Mouse (Mus musculus) lung, adult 2 months (tissue): ENCODE measurements around the gene Pld3.
"Not testable (repeated sequence)": the region's sequence is repeated elsewhere in the genome, so short reads cannot be mapped to it uniquely, and the experiment has no call there.

Experiments used
- CTCF ChIP-seq: fragments of 200-500 bp; IDR thresholded peaks from 2 replicates; pipeline ENCODE4 v1.5.1; 2011; ENCODE audit warnings: mild to moderate bottlenecking, low read length, control low read depth; ENCODE audit not compliant: insufficient read depth
- POLR2A ChIP-seq: fragments of 200-500 bp; IDR thresholded peaks from 2 replicates; pipeline ENCODE4 v1.6.1; 2011; ENCODE audit warnings: low read depth, mild to moderate bottlenecking, control low read depth, low read length, borderline replicate concordance; ENCODE audit errors: extremely low read depth

DNA sequence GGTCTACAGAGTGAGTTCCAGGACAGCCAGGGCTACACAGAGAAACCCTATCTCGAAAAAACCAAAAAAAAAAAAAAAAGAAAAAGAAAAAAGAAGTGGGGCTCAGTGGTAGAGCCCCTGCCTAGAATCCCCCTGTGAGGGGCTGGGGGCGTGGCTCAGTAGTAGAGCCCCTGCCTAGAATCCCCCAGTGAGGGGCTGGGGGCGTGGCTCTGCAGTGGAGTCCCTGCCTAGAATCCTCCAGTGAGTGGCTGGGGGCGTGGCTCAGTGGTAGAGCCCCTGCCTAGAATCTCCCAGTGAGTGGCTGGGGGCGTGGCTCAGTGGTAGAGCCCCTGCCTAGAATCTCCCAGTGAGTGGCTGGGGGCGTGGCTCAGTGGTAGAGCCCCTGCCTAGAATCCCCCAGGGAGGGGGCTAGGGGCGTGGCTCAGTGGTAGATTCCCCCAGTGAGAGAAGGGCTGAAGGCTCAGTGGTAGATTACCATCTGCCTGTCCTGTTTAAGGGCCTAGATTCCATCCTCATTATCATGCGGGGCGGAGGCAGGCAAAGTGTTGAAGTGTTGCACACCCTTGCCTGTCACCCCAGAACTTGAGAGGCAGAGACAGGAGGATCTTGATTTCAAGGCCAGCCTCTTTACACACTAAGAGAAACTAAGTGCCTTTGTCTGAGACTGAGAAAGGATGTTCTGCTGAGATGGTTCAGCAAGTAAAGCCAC, 58.2 kb downstream of the Pld3 start:
- TF ChIP-seq CTCF, POLR2A: not testable (repeated sequence)
